Mouse (Mus musculus) cortical plate, adult 2 months (tissue): Measurements from ENCODE around the gene E130208F15Rik. TPM values are rescaled to one million over a fixed set of nuclear protein-coding genes. Genes with fewer than 3 reads are reported as not detected.

Source experiments
- H3K27ac ChIP-seq: fragments of 200-500 bp; 2 replicates; pipeline ENCODE4 v1.5.1; 2012; ENCODE audit warnings: low read length, control low read depth, inconsistent platforms; ENCODE audit not compliant: insufficient read depth
- H3K4me1 ChIP-seq: fragments of 200-500 bp; 2 replicates; pipeline ENCODE4 v1.6.1; 2011; ENCODE audit warnings: low read length; ENCODE audit not compliant: control insufficient read depth, insufficient read depth
- H3K4me3 ChIP-seq: fragments of 200-500 bp; 2 replicates; pipeline ENCODE4 v1.5.1; 2011; ENCODE audit warnings: mild to moderate bottlenecking, low read length, control low read depth; ENCODE audit not compliant: insufficient read depth
- CTCF ChIP-seq: fragments of 200-500 bp; IDR thresholded peaks from 2 replicates; pipeline ENCODE4 v1.5.1; 2011; ENCODE audit warnings: mild to moderate bottlenecking, control low read depth, low read length; ENCODE audit not compliant: insufficient read depth; ENCODE audit errors: extremely low read depth
- POLR2A ChIP-seq: fragments of 200-500 bp; IDR thresholded peaks from 2 replicates; pipeline ENCODE4 v1.6.1; 2011; ENCODE audit warnings: mild to moderate bottlenecking, low read length, control low read depth; ENCODE audit not compliant: insufficient read depth; ENCODE audit errors: extremely low read depth
- polyA plus RNA-seq: library from polyadenylated mRNA; depleted of rRNA; stranded (reverse); fragments of >200 nt; gene quantifications from 2 replicates; pipeline ENCODE4 v1.2.3, GENCODE M21; 2012; rRNA removed

E130208F15Rik gene
- 0.35 and 0.44 TPM in 2 replicates for polyA plus RNA-seq

DNA sequence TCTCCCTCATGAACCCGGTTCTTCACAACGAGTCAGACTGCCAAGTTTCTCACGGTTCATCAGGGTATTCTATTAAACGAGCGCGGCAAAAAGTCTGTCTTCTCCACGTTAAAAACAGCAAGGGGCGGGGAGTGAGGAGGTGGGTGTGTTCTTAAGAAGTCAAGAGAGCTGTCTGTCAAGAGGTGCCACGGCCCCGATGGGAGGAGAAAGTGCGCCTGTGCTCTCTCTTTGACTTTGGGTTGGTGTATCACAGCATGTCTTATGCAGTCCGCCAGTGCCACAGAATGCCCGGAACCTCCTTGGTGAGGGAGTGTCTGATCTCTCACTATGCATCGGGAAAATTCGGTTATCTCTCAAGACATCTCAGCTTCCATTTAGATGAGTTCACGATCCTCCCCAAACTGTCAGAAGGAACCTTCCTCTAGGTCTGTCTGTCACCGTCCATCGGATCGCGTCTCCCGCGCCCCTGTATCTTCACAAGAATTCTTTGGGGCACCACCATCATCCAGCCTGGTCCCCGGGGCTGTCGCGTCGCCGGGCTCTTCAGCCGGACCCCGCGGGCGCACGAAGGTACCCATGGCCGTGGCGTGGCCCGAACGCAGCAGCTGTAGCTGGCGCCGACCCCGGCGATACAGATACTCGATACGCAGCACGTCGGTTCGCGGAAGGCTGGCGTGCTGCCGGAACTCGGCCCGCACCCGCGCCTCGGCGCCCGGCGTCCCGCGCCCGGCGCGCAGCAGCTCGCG lies at the start of gene E130208F15Rik:
TSS of gene E130208F15Rik (plus strand) at position 202 of the 746 bp plus-strand sequence.
- H3K27ac ChIP-seq: peak within 1 kb of the TSS; percentile 58
- peak; percentile 91 for TF ChIP-seq POLR2A
- TF ChIP-seq CTCF: no peak
- H3K4me3 ChIP-seq: peak within 1 kb of the TSS; percentile 48
- peaks cover 1% of the 10 kb centered on the region; the same call in 1 of the 2 replicates for H3K4me1 ChIP-seq

DNA sequence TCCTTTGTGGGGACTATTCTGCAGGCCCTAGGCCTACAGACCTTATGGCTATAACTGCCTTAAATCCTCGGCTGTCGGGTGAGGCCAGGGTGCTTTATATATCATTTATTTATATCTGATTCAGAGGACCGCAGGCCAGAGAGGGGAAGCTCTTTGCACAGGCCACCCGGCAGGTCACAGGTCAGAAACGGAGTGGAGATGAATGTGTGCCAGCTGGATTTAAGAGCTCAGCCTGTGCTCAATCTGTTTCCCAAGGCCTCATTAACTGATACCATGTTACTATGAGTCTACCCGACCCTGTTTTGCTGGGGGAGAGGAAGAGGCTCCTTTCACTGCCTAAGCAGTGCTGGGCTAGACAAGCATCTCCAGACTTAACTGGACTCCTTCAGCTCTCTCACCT lies 47.2 kb upstream of the E130208F15Rik start:
- H3K4me1 ChIP-seq: no peaks in the 10 kb centered on the region
- no peak overlapping the region for H3K27ac ChIP-seq
- H3K4me3 ChIP-seq: no peak overlapping the region
- TF ChIP-seq POLR2A: no peak
- no peak for TF ChIP-seq CTCF

DNA sequence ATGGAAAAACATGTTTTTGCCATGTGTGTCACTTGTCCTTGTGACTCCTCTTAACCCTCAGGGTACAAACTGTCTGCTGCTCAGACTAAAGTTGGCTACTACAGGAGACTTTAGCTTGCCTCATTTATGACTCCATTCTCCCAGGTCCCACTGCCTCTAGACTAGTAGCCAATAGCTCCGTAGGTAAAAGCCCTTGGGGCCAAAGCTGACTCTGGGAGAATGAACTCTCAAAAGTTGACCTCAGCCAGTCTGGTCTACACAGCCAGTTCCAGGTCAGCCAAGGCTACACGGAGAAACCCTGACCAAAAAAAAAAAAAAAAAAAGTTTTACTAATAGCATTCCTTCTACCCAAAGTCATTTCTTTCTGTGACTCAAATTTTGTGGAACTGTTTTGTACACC lies 42.6 kb upstream of the E130208F15Rik start:
- Histone ChIP-seq H3K4me1 (no peaks in the 10 kb centered on the region), H3K4me3 (no peak overlapping the region), H3K27ac (no peak overlapping the region)
- TF ChIP-seq CTCF: no peak
- no peak for TF ChIP-seq POLR2A

DNA sequence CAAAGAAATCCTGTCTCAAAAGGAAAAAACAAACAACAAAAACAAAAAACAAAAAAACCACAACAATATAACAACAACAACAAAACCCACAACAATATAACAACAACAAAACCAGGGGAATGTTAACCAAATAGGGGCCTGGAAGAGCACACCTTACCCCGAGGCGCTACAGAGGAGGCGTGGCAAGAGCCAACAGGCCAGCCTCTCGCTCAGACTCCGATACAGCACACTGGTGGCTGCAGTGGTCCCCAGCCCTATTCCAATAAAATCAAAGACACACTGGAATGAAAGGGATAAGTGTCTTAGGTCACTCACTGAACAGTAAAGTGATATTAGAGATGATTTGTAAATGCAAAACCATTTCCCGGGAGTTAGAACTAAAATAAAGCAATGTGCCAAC lies 42.0 kb upstream of the E130208F15Rik start:
- H3K4me3 ChIP-seq: peak overlapping the region; percentile 42
- no peak overlapping the region for H3K27ac ChIP-seq
- H3K4me1 ChIP-seq: no peaks in the 10 kb centered on the region
- TF ChIP-seq CTCF (no peak), POLR2A (no peak)

DNA sequence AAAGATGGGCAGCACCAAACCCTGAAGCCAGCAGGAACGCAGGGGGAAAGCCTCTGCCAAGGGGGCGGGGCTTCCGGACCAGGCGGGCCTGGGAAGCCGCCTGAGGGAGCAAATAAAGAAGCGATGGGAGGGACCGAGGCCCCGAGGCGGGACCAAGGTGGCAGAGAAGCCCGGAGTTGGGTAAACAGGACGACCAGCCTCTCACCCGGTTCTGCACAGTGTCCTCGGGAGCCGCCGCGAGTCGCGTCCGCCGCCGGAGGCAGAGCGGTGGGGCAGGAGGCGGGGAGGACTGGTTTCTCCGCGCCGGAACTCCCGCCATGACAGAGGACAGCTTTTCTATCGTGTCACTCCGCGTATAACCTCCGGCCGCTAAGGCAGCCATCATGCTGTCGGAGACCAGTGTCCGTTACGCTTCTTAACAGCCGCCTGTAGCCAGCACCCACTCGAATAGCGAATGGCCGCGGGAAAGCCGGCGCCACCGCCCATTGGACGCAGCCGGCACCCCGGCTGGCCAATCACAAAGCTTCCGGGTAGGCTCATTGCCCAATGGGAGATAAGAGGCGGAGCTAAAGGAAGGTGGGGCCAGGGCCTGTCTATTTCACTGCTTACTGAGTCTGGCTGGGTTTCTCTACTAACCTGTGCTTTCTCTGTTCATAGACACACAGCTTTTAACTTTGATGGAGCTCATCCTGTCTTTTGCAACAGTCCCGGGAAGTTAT lies 41.4 kb upstream of the E130208F15Rik start, which contains the start of the genes Thap8 and Wdr62:
TSS of gene Thap8 (plus strand) at position 144 of the 719 bp plus-strand sequence.
TSS of gene Wdr62 (minus strand) at position 469 of the 719 bp plus-strand sequence.
- peak within 1 kb of the TSS; percentile 96 for H3K27ac ChIP-seq
- no peak for TF ChIP-seq CTCF
- TF ChIP-seq POLR2A: no peak
- H3K4me3 ChIP-seq: peak within 1 kb of the TSS; percentile 42
- no peaks in the 10 kb centered on the region for H3K4me1 ChIP-seq

DNA sequence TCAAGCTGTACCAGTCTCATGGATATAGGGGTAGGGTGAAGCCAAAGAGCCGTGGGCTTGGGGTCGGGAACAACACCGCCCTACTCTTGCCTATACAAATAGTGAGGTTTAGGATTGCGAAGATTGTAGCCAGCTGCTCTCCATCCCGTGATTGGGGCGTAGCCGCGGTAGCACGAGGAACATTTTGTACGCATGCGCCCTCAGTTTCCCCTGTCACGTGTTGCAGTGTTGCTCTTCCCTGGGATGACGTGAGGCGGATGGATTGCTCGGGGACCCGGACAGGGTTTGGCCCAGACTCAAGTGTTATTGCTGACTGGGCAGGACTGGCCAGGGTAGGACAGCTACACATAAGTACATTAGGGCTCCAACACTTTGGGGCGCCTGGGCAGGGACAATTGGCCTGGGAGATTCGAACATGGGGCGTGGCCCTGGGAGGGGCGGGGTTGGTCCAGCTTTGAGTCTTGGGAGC lies 40.8 kb upstream of the E130208F15Rik start:
- H3K4me3 ChIP-seq: peak overlapping the region; percentile 42

DNA sequence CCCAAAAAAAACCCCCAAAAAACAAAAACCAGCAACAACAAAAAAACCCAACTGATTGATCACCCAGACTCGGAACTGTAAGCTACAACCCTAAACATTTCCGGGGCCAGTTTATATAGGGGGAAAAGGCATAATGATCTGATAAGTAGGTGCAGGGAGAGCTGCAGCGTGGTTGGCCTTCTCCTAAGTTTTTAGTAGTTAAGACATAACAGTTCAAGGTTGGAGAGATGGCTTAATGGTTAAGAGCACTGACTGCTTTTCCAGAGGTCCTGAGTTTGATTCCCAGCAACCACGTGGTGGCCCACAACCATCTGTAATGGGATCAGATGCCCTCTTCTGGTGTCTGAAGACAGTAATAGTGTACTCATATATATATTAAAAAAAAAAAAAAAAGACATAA lies 40.0 kb upstream of the E130208F15Rik start:
- Histone ChIP-seq H3K4me3 (no peak overlapping the region), H3K27ac (no peak overlapping the region), H3K4me1 (no peaks in the 10 kb centered on the region)
- no peak for TF ChIP-seq POLR2A
- no peak for TF ChIP-seq CTCF

More for the DNA sequence above, 40.8 kb upstream of the E130208F15Rik start:
- H3K27ac ChIP-seq: peak overlapping the region; percentile 96
- no peaks in the 10 kb centered on the region for H3K4me1 ChIP-seq
- TF ChIP-seq POLR2A (peak; percentile 79), CTCF (no peak)

DNA sequence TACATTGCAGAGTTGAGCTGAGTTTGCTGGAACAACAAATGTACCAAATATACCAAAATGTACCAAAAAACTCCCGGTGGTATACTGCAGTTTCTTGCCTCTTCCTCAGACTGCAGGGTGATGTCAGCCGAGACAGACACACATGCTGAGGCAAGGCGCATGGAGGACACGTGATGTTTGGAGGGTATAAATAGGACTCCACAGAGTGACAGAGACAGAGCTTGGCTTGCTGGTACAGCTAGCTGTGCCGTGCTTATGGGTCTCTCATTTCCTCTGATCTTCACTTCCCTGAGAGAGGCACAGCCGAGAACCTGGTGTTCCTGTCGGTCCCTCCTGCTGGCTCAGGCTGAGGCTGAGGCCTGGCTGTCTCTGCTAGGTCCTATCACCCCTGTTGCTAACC lies 38.8 kb upstream of the E130208F15Rik start:
- Histone ChIP-seq H3K27ac (no peak overlapping the region), H3K4me3 (no peak overlapping the region), H3K4me1 (no peaks in the 10 kb centered on the region)
- no peak for TF ChIP-seq CTCF
- TF ChIP-seq POLR2A: peak; percentile 80

DNA sequence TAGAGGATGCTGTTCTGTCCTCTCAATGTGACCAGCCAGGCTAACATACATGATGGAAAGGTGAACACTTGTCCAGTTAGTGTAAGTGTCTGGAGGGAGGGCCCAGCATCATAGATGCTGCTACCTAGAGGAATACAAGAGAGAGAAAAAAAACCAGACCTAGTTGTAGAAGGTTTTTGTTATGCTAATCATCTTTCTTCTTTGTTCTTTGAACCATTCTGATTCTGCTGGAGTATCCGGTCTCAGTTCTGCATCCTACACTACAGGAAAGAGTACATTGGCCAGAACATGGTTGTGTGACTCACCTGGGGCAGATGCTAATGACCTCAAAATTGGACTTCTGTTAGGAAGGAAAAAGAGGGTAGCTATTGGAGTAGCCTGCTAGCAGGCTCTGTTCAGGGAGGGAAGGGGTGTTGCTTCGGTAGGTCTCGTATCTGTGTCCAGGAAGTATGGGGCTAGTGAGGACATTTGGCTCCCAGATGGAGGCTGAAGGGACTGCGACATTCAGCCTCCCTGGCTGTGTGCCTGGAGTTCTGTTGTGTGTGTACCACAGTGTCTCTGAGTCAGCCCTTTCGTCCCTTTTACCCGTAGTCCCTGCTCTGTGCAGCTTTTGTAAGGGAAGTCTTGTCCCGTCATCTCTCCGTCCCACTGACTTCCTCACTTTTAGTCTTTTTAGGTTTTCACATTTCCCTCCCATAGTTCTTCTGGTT lies 34.7 kb upstream of the E130208F15Rik start:
- TF ChIP-seq POLR2A: no peak
- no peak for TF ChIP-seq CTCF
- Histone ChIP-seq H3K4me3 (no peak overlapping the region), H3K4me1 (peaks cover 4% of the 10 kb centered on the region; the same call in 1 of the 2 replicates), H3K27ac (no peak overlapping the region)
